Mouse (Mus musculus) kidney, postnatal 0 days (tissue): ENCODE measurements around the gene Safb. TPM values are rescaled to one million over a fixed set of nuclear protein-coding genes. Genes with fewer than 3 reads are reported as not detected.
A peak's percentile ranks its signal among the peaks of the same experiment; 100 is the strongest.

Source experiments
- ATAC-seq: fragments of 200-750 bp; cut with Nextera tagmentation; replicated peaks from 2 replicates; pipeline ENCODE4 v1.8.0; 2017; ENCODE audit warnings: low read depth, moderate number of reproducible peaks, moderate TSS enrichment, moderate library complexity; ENCODE audit not compliant: low FRiP score
- DNase-seq: peaks from one replicate; pipeline ENCODE4 v3.0.0-alpha.2; 2016; ENCODE audit warnings: low spot score
- H3K27ac ChIP-seq: fragments of 300-500 bp; sonication (generic); 2 replicates; pipeline ENCODE4 v1.5.1; 2014; ENCODE audit warnings: mild to moderate bottlenecking
- H3K27me3 ChIP-seq: fragments of 300-500 bp; sonication (generic); 2 replicates; pipeline ENCODE4 v1.6.1; 2014; ENCODE audit warnings: low read length, mixed read lengths; ENCODE audit not compliant: insufficient read depth
- H3K36me3 ChIP-seq: fragments of 300-500 bp; sonication (generic); 2 replicates; pipeline ENCODE4 v1.6.1; 2014; ENCODE audit warnings: low read length, mixed read lengths; ENCODE audit not compliant: insufficient read depth
- H3K4me1 ChIP-seq: fragments of 300-500 bp; sonication (generic); replicated peaks from 2 replicates; pipeline ENCODE4 v1.6.1; 2014; ENCODE audit warnings: antibody characterized with exemption, low read length, mixed read lengths; ENCODE audit not compliant: insufficient read depth
- H3K4me2 ChIP-seq: fragments of 300-500 bp; sonication (generic); 2 replicates; pipeline ENCODE4 v1.6.1; 2014; ENCODE audit warnings: mild to moderate bottlenecking, low read length, moderate library complexity, mixed read lengths
- H3K4me3 ChIP-seq: fragments of 300-500 bp; sonication (generic); replicated peaks from 2 replicates; pipeline ENCODE4 v1.5.1; 2014; ENCODE audit warnings: low read depth, low read length
- H3K9ac ChIP-seq: fragments of 300-500 bp; sonication (generic); 2 replicates; pipeline ENCODE4 v1.6.1; 2014; ENCODE audit warnings: low read depth, low read length
- H3K9me3 ChIP-seq: fragments of 300-500 bp; sonication (generic); replicated peaks from 2 replicates; pipeline ENCODE4 v1.6.1; 2016; ENCODE audit warnings: low read length, inconsistent platforms, mixed read lengths
- CTCF ChIP-seq: IDR thresholded peaks from 2 replicates; pipeline ENCODE4 v1.5.1; 2016; ENCODE audit warnings: antibody characterized with exemption, low read depth, mild to moderate bottlenecking, moderate library complexity
- WGBS: fragments of 180-500 bp; shearing (Covaris S2); extraction: QIAGEN DNeasy Blood & Tissue Kit; methylation state at CpG from one replicate; pipeline ENCODE4 v1.1.7; 2014; 5-methylcytosine and 5-hydroxymethylcytosine counted together
- polyA plus RNA-seq: library from polyadenylated mRNA; unstranded; fragments of >200 nt; fragmentation: Nextera tagmentation; extraction: Ambion mirVana; gene quantifications from 2 replicates; pipeline ENCODE4 v1.2.1, GENCODE M21; 2015

Gene Safb
- polyA plus RNA-seq, 1 experiment from 2014 or later = 61.0 TPM

- H3K4me3 ChIP-seq = no peak overlapping the region
- ATAC-seq (no peak), DNase-seq (no peak)
- WGBS = 84% methylated on average over 3 of the region's 3 CpGs
- no peak overlapping the region for H3K4me2 ChIP-seq
- no peaks in the 10 kb centered on the region for H3K27me3 ChIP-seq
- TF ChIP-seq CTCF = no peak
- no peaks in the 10 kb centered on the region for H3K36me3 ChIP-seq
- H3K27ac ChIP-seq = no peak overlapping the region
- H3K9me3 ChIP-seq = no peaks in the 10 kb centered on the region
- H3K9ac ChIP-seq = no peak overlapping the region
- no peaks in the 10 kb centered on the region for H3K4me1 ChIP-seq
Observed at GRCm38 (mm10) chr17:56543684-56544224, 40.9 kb upstream of the Safb start.

- no peak overlapping the region for H3K27ac ChIP-seq
- DNase-seq (no peak), ATAC-seq (no peak)
- no peaks in the 10 kb centered on the region for H3K4me1 ChIP-seq
- H3K9me3 ChIP-seq = no peaks in the 10 kb centered on the region
- H3K9ac ChIP-seq = no peak overlapping the region
- 60% methylated on average over 7 of the region's 7 CpGs for WGBS
- no peak for TF ChIP-seq CTCF
- H3K36me3 ChIP-seq = no peaks in the 10 kb centered on the region
- H3K4me3 ChIP-seq = no peak overlapping the region
- no peak overlapping the region for H3K4me2 ChIP-seq
- no peaks in the 10 kb centered on the region for H3K27me3 ChIP-seq
Observed at GRCm38 (mm10) chr17:56544699-56545387, 39.8 kb upstream of the Safb start.

- no peak for TF ChIP-seq CTCF
- H3K4me2 ChIP-seq = no peak overlapping the region
- H3K4me1 ChIP-seq = no peaks in the 10 kb centered on the region
- H3K27me3 ChIP-seq = no peaks in the 10 kb centered on the region
- H3K27ac ChIP-seq = no peak overlapping the region
- H3K36me3 ChIP-seq = no peaks in the 10 kb centered on the region
- H3K4me3 ChIP-seq = no peak overlapping the region
- DNase-seq = no peak
- H3K9ac ChIP-seq = no peak overlapping the region
- ATAC-seq = no peak
- WGBS = 78% methylated on average over 1 of the region's 1 CpGs
- no peaks in the 10 kb centered on the region for H3K9me3 ChIP-seq
Observed at GRCm38 (mm10) chr17:56545945-56546344, 38.7 kb upstream of the Safb start.

GRCm38 (mm10) chr17:56546576-56546975 is 38.0 kb upstream of the Safb start:
- DNase-seq = no peak
- H3K27ac ChIP-seq = no peak overlapping the region
- no peaks in the 10 kb centered on the region for H3K4me1 ChIP-seq
- H3K27me3 ChIP-seq = no peaks in the 10 kb centered on the region
- H3K4me3 ChIP-seq = no peak overlapping the region
- no peak overlapping the region for H3K4me2 ChIP-seq
- no peak overlapping the region for H3K9ac ChIP-seq
- H3K36me3 ChIP-seq = no peaks in the 10 kb centered on the region
- no peaks in the 10 kb centered on the region for H3K9me3 ChIP-seq
- WGBS = 77% methylated on average over 5 of the region's 5 CpGs
- ATAC-seq = no peak
- TF ChIP-seq CTCF = no peak

- DNase-seq (no peak), ATAC-seq (no peak)
- Histone ChIP-seq H3K27ac (no peak overlapping the region), H3K36me3 (no peaks in the 10 kb centered on the region), H3K27me3 (no peaks in the 10 kb centered on the region), H3K9me3 (no peaks in the 10 kb centered on the region), H3K4me3 (no peak overlapping the region), H3K4me1 (no peaks in the 10 kb centered on the region), H3K9ac (no peak overlapping the region), H3K4me2 (no peak overlapping the region)
- WGBS = 71% methylated on average over 17 of the region's 17 CpGs
- TF ChIP-seq CTCF = no peak
Observed at GRCm38 (mm10) chr17:56547116-56547845, 37.3 kb upstream of the Safb start.

GRCm38 (mm10) chr17:56547846-56548604 is 36.6 kb upstream of the Safb start:
- Histone ChIP-seq H3K9ac (no peak overlapping the region), H3K27ac (no peak overlapping the region), H3K4me1 (no peaks in the 10 kb centered on the region), H3K27me3 (no peaks in the 10 kb centered on the region), H3K9me3 (no peaks in the 10 kb centered on the region), H3K36me3 (no peaks in the 10 kb centered on the region), H3K4me2 (no peak overlapping the region), H3K4me3 (no peak overlapping the region)
- ATAC-seq (no peak), DNase-seq (no peak)
- 77% methylated on average over 9 of the region's 9 CpGs for WGBS
- TF ChIP-seq CTCF = peak; percentile 43; the same call in 1 of the 2 replicates
